Mouse (Mus musculus): ENCODE measurements around the gene Olfr223.
"Not testable (repeated sequence)": the region's sequence is repeated elsewhere in the genome, so short reads cannot be mapped to it uniquely, and the experiment has no call there.

Gene Olfr223

DNA sequence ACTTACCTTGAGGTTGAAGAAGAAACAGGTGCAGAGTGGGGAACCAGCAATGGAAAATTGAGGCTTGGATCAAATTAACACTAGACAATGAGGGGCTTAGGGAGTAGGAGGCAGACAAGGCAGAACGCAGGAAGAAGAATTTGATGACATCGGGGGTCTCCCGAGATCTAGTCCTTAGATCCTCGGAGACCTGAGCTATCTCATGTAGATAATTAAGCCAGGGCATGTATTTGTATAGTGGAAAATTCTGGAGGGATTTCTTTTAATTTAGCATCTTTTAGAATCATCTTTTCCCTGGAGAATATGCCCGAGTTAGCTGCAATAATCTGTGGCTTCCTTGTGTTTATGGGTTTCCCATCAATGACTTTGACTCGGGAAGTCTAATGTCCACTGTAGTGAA, at the start of gene Olfr223:
Gene Olfr223, minus strand, starts transcription at position 101 of the 400 bp plus-strand sequence.
- no peak for DNase-seq (ENCODE audit: low spot score)

DNA sequence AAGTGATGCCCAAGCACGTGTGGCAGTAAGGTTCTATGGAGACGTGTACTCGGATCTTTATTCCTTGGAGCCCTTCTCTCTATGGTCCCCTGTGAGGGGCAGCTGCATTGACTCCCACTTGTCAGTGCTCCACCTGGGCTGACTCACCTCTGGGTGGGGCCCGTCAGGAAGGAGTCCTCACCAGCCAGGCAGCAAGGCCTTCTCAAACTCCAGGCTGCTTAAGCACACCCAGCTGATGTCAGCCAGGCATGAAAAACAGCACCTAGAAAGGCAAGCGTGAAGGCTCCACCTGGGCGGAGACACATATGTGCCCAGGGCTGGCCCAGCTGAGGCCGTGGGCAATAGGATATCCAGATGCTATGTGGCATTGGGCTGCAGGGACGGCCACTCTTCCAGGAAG, 49.3 kb upstream of the Olfr223 start:
- no peak for DNase-seq (ENCODE audit: low spot score)

DNA sequence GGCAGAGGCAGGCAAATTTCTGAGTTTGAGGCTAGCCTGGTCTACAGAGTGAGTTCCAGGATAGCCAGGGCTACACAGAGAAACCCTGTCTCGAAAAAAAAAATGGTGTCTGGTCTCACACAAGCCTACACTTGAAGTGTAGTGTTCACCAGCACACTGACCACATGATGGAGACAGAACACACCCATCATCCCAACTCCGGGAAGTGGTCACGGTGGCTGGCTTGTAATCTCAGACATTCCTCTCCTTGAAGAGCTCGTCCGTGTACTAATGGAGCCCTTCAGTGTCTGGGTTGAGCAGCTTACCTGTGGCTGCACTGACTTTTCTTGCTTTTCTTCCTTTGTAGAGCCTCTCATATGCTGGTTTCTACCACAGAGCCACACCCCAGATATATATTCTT, 48.1 kb upstream of the Olfr223 start:
- DNase-seq (ENCODE audit: low spot score), result no peak

DNA sequence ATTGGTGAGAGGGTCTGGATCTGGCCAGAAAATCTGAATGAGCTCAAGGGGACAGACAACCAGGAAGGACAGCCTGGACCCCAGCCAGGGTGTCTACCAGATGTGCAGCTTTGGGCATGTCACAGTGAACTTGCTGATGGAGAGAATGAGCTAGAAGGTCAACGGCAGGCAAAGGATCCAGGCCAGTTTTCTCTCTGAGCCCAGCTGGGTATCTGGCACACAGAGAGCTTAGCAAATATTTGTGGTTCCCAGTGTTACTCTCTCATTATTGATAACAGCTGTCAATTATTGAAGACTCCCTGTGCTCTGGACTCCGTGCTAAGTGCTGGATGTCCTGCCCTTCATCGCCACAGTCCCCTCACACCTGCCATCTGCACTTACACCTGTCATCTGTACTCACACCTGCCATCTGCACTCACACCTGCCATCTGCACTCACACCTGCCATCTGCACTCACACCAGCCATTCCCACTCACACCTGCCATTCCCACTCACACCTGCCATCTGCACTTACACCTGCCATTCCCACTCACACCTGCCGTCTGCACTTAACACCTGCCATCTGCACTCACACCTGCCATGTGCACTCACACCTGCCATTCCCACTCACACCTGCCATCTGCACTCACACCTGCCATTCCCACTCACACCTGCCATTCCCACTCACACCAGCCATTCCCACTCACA, 47.0 kb upstream of the Olfr223 start:
- no peak for DNase-seq (ENCODE audit: low spot score)

DNA sequence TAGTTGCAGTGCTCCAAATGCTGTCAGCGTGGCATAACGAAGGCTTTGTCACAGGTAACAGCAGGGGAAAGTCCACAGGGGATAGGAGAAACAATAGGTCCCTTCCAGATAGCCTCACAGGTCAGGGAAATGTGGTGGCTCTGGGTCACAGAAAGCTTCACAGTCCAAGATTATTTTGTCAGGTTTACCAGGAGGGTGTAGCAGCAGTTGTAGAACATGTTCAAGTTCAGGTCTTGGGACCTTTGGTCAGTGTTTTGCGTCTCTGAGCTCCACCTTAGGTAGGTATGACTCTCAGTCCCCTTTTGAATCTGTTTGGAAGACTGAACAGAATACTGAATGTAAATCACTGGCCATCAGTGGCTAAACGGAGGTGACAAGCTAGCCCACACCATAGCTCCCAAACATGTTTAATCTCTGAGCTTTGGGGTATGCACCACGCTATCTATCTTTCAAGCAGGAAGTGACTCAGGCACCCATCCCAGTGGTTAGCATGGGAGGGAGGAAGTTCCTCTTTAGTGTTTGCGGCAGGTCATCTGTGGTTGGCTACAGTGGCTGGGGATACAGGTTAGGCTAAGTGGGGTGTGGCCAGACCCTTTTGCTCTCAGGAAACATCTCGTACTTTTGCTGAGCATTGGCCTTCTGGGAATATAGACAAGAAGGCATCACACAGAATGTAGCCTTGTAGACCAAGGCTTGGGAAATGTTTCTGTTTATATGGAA, 43.8 kb upstream of the Olfr223 start:
- no peak for DNase-seq (ENCODE audit: low spot score)

DNA sequence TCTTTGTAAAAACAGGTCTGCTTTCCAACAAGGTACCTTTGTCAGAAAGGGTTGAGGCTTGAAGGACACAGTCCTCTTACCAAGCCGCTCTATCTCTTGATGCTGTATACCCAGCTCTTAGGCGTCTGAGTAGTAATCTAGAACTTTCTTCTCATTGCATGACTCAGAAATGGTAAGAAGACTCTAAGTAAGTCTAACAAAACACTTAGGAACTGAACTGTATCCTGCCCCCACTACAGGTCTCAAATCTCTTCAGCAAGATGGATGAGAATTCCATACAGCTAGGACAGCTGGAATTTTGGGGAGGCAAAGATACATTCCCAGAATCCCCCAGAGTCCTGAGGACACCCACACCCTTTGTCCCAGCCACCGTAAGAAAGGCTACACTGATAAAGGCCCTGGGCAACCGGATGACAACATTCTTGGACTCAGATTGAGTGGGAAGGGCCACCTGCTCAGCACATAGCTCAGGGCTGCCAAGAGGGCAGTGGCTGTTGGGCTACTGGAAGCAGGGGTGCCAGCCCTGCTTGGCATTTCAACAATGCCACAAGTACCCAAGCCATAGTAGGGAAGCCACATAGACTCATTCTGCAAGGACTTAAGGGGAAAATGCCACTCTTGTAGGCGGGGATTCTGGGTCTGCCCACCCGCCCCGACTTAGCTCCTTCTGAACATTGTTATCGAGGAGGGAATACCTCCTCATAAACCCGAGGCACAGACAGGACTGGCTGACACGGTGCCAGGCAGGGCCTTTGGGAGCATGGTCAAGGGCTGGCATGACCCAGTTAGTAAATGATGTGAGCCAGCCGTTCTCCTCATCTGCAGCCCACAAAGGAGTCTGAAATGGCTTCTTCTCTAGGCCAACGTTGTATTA, 43.0 kb upstream of the Olfr223 start:
- DNase-seq (ENCODE audit: low spot score), result no peak

DNA sequence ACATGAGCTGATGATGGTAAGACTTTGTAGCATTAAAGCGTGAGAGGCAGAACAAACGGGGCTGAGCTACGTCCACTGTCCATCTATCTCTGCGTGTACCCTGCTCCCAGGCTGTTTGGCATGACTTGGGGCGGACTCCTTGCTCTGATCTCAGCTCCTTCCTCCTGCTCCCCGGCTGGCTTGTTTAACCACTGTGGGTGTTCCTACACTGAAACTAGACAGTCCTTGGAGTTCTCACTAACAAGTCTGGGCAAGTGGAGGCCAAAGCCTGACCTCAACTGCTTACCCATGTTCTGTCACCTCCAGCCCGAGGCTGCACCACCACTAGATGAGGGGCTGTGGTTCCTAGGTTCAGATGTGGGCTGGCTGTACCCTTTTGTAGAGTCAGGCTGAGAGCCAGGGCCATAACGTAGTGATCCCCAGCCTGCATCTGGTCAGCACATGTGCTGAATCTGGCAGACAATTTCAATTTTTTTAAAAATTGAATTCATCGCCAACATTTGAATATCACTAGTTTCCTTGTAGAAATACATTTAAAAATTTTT, 42.2 kb upstream of the Olfr223 start:
- DNase-seq (ENCODE audit: low spot score), result no peak

DNA sequence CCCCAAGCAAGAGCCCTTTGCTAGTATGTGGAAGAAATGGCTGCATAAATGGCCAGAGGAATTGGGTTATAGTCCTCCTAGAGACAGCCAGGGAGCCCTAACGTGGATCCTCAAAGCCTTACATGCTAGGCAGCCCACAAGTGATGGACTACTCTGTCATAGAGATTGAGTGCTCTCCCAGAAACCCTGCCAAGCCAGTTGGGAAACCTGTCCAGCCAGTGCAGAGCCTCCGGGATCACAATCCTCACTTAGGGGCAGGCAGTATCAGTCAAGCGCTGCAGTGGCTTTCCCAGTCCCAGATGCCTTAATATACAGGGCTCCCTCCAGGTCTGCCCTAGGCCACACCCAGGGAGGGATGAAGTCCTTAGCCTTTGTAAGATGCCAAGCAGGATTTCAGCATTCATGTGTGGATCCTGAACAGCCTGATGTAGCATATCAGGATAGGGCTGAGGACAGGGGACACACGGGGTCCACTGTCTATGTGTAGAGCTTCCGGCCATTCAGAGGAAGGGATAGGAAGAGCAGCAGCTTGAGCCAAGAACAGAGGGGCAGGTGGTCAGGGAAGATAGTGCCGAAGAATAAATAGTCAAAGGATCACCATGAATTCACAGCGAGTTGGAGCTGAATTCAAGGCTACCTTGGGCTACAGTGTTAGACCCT, 41.0 kb upstream of the Olfr223 start:
- DNase-seq (ENCODE audit: low spot score), result no peak

DNA sequence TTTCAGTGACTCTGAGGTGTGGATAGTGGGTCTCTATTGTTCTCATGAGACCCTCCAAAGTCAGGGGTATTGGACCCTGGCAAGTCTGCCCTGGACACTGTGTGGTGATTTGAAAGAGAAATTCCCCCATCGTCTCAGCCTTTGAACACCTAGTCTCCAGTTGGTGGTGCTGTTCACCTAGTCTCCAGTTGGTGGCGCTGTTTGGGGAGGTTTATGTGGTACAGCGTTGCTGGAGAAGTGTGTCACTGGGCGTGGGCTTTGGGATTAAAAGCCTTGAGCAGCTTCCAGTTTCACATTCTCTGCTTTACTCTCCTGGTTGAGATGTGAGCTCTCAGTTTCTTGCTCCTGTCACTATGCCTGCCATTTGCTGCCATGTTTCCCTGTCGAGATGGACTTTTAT, 39.9 kb upstream of the Olfr223 start:
- DNase-seq (ENCODE audit: low spot score), result peak; percentile 83

DNA sequence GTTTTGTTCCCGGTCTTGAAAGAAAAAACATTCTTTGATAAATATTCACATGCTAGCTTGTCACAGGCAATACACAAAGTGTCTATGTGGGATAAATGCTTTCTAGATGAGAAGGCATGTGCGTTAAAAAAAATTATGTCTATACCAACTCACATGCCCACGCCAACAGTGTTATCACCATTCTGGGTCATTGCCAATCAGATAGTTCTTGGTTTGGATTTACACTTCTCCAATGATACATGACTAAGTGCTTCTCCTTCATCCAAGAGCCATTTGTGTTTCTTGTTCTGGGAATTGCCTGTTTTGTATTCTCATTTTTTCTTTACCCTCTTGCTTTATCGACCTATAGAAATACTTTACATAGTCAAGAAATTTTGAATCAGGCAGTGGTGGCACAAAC, 38.9 kb upstream of the Olfr223 start:
- DNase-seq (ENCODE audit: low spot score), result no peak

DNA sequence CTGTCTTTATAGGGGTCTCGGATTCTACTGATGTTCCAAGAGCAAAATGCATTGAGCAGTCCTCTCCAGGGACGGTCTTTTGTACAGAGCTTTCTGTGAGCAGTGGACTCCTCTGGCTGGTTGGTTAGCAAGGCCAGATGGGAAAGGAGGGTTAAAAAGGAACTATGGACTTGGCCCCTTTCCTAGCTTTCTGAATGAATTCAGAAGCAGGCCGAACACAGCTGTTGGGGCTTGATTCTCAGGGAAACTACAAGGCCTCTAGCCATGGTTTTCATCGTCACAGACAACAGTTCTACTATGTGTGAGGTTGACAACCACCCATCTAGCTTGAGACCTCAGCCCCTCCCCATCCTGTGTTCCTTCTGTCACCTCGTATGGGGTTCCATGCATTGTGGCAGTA, 36.8 kb upstream of the Olfr223 start:
- DNase-seq (ENCODE audit: low spot score), result no peak

DNA sequence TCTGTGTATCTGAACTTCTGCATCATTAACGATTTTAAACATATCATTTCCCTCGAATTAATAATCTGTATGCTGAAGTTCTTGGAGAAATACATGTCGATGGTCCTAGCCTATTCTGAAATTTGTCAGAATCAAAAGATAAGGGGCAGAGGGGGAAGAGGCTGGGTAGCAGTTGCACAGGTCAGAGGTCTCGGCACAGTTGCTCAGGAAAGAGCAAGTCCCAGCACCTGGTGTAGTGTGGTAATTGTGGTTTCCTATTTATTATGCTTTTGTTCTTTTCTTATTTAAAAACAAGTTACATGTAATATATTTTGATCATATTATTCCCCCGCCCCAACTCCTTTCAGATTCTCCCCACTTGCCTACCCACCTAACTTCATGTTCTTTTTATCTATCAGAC, 35.1 kb upstream of the Olfr223 start:
- no peak for DNase-seq (ENCODE audit: low spot score)

DNA sequence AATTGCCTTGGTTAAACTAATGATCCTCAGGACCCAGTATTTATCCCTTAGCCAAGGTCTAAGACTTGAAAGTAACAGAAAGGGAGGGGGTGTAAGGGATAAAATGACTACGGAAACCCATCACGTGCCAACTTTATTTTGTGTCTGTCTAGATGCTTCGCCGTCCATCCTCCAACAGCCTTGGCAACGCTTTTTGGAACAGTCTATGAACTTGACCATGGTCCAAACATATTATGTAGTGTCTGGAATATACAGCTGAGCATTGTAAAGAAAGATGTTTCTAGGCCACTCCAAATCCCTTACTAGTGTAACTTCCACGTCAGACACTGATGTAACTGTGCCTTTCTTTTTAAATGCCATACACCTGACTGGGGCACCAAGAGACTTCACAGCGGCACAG, 33.1 kb upstream of the Olfr223 start:
- DNase-seq (ENCODE audit: low spot score), result no peak

DNA sequence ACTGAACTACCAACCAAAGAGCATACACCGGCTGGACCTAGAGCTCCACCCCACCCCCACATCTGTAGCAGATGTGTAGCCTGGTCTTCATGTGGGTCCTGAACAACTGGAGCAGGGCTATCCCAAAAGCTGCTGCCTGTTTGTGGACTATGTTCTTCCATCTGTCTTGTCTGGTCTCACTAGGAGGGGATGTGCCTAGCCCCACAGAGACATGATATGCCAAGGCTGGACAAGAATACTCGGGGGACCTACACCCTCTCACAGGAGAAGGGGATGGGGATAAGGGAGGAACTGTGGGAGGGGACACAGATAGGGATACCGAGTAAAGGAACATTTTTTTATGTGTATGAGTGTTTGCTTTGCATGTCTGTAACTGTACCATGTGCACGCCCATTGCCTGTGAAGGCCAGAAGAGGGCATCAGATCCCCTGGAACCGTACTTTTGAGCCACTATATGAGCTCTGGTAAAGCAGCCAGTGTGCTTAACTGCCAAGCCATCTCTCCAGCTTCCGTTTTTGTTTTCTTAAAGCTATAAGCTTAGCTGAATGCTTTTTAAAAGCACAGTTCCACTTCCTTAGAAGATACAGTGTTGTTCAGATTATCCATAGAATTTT, 31.0 kb upstream of the Olfr223 start:
- DNase-seq (ENCODE audit: low spot score), result peak; percentile 78

DNA sequence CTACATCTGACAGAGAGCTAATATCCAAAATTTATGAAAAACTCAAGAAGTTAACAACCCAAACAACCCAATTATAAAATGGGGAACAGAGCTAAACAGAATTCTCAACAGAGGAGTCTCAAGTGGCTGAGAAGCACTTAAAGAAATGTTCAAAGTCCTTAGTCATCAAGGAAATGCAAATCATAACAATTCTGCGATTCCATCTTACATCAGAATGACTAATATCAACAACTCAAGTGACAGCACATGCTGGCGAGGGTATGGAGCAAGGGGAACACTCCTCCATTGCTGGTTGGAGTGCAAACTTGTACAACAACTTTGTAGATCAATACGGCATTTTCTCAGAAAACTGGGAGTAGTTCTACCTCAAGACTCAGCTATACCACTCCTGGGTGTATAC, 29.1 kb upstream of the Olfr223 start:
- no peak for DNase-seq (ENCODE audit: low spot score)

DNA sequence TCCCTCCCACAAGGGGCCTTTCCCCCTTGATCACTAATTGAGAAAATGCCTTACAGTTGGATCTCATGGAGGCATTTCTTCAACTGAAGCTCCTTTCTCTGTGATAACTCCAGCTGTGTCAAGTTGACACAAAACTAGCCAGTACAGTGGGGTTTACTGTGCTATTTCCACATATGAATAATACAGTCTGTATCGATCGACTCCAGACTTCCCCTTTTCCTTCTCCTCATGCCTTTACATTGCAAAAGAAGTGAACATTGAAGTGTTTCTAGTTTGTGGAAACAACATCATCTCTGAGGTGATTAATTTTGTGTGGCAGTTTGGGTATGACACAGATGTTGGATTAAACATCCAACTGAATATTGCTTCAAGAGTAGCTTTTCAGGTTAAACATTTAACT, 23.9 kb upstream of the Olfr223 start:
- not testable (repeated sequence) for DNase-seq (ENCODE audit: low spot score)

DNA sequence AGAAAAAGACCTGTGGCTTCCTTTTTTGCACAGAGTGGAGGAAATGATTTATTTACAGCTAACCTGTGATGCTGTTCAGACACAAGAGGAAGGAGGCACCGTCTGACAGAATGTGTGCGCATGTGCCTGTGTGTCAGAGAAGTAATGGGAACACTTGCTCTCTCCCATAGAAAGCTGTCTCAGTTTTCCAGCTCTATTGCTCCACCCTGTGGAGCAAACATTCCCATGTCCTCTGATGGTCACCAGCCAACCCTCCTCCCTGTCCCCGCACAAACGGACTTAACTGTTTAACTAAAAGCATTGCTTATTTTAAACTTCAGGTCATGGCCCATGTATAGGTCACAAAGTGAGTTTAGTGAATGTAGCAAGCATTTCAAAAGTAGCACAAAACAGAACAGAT, 21.0 kb upstream of the Olfr223 start:
- DNase-seq (ENCODE audit: low spot score), result peak; percentile 48

DNA sequence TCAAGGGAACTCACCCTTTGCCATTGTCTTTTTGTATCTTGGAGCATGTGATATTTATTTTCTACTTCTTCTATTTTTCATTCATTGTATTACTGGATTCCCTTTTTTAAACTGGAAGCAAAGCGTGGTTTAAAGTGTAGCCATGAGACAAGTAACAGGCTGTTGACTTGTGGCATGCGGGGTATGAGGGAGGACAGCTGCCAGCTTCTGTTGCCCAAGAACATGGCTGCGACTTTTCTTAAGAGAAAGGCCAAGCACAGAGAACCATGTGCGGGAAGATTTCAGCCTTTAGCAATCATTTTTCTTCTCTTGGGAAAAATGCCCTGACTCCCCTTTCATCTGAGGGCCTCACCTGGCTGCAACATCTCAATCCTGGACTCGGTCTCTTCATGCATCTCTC, 18.6 kb upstream of the Olfr223 start:
- DNase-seq (ENCODE audit: low spot score), result no peak

DNA sequence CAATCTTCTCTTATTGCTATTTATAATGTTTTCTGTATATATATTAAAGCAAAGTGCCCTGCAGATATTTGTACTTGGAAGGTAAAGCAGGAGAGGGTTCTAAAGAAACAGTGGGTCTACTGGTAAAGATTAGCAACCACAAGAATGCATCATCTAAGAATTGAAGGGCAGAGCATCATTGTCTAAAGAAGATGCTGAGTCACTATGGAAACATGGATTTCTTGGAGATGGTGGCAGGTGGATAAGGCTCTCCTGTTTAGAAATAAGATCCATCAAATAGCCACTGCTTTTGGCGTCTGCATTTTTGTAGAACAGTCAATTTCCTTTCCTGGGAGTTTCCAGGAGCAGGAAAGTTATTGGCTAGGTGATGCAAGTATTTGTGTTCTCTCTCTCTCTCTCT, 9.2 kb upstream of the Olfr223 start:
- DNase-seq (ENCODE audit: low spot score), result no peak

DNA sequence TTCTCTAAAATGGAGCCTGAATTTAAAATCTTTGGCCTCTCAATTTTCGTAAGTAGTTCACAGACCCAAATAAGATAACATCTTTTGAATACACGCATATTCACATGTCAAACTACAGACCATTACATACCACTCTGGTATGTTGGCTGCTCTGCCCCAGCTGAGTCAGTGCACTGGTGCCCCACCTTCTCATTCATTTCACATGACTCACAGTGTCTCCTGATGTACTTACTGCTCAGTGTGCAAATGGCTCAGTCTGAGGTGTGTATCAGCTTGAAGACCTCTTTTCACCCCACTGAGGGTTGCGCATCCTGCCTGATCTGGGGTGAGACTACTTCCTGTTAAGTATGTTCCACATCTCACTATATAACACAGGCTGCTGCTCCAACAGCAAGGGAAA, 7.8 kb upstream of the Olfr223 start:
- DNase-seq (ENCODE audit: low spot score), result no peak

DNA sequence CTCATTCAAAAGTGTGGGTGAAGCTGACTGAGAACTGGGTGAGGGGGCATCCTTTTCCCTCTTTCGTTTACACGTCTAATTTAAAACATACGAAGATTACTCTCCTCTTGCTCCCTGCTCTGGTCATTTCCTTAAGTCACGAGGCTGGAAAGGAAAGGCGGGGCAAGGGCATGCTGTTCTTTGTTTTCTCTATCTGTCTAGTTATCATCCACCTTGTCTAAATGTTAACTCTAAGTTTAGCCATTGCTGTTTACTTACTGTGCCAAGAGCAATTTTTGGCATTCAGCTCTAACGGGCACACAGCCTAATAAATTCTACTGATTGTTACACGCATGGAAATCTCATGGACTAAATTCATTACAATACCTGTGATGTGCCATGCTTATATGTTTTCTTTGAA, 6.1 kb upstream of the Olfr223 start:
- no peak for DNase-seq (ENCODE audit: low spot score)

DNA sequence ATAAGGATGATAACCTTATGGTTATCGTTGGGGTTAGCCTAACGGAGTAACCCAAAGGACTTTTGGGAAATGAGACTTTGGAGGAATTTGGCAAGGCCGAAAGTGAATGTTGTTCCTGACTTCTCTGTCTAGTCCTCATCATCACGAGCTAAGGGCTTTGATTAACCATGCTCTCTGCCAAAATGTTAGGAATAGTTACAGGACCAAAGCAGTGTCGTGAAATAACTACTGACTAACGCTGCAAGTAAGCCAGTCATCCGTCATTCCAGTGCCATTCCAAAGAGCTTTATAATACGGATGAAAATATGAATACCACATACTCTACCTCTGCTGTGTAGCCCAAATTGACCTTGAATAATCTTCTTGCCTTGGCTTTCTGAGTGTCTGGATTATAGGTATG, 3.9 kb upstream of the Olfr223 start:
- no peak for DNase-seq (ENCODE audit: low spot score)
